13 mouse cellular contexts compared by ENCODE assay signal in the genomic region with DNA sequence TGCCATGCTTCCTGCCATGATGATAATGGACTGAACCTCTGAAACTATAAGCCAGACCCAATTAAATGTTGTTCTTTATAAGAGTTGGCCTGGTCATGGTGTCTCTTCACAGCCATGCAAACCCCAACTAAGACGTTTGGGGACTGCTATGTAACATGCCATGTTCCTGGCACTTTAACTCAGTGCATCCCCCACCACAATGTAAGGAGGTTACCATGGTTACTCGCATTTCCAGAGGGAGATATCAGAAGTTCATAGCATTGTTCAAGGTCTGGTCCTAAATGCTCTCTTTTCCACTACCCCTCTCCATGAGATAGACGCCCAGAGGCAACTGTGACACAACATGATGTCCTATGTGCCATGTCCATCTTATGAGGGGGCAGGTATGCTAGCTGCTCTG.
"Had no signal": no experiment of that assay in that cellular context is flagged by ENCODE, and none has a peak within 500 bp of the region (broad histone marks: within the 10 kb centered on the region; RNA-seq: fewer than 3 reads in every experiment).

No protein-coding gene starts in this region.

- H3K9me3 ChIP-seq: limb, embryonic 13.5 days; neural tube, embryonic 15.5 days had no signal

- H3K4me2 ChIP-seq: limb, embryonic 13.5 days; neural tube, embryonic 15.5 days had no signal

- H3K27ac ChIP-seq: layer of hippocampus, adult 2 months; limb, embryonic 13.5 days; liver, embryonic 14.5 days; neural tube, embryonic 15.5 days; stomach, postnatal 0 days had no signal

- H3K4me3 ChIP-seq: layer of hippocampus, adult 2 months; limb, embryonic 13.5 days; myocyte; neural tube, embryonic 15.5 days had no signal

- H3K27me3 ChIP-seq: limb, embryonic 13.5 days; neural tube, embryonic 15.5 days had no signal

- H3K9ac ChIP-seq: limb, embryonic 13.5 days; liver, embryonic 14.5 days; neural tube, embryonic 15.5 days had no signal

- DNase-seq: kidney, postnatal 10 days; kidney, postnatal 4 days; left cerebral cortex, postnatal 4 days; lung, adult 18-20 months; right cerebral cortex, adult 18-20 months; right cerebral cortex, postnatal 25 days; thymus, postnatal 4 days had no signal

- H3K4me1 ChIP-seq: limb, embryonic 13.5 days had no signal

- H3K36me3 ChIP-seq: limb, embryonic 13.5 days; neural tube, embryonic 15.5 days had no signal
